In the genomic region with DNA sequence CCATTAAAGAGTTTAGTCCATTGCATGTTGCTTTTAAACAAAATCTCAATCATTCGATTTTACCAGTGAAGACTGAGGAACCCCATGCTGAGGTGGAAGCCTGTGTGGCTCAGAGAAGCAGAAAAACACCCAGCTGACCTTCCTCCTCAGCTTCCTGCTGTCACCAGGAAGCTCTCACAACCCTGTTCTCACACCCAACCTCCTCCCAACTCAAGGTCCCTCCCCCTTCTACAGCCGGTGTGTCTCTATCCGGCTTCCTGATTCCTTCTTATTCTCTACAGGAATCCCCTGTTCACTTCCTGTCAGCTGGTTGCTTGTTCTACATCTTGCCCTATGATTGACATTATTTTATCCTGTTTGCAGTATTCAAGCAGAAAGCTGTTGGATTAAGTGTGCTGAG, we compare ENCODE assay signal across 10 mouse cellular contexts. TPM values are rescaled to one million over a fixed set of nuclear protein-coding genes. Genes with fewer than 3 reads are reported as not detected.
A peak's percentile ranks its signal among the peaks of the same experiment; 100 is the strongest.
DNase-seq lines count a peak whose midpoint lies in the region; ATAC-seq lines count a peak whose summit lies in the region.
"Had no signal": no experiment of that assay in that cellular context is flagged by ENCODE, and none has a peak within 500 bp of the region (broad histone marks: within the 10 kb centered on the region; RNA-seq: fewer than 3 reads in every experiment).

No protein-coding gene starts in this region.

- no peaks in the 10 kb centered on the region for H3K27me3 ChIP-seq in embryonic facial prominence, embryonic 14.5 days (replicated peaks; ENCODE audit: control insufficient read depth, insufficient read depth, low read length)
- H3K27me3 ChIP-seq in embryonic facial prominence, embryonic 10.5 days (replicated peaks; ENCODE audit: low read depth, poor library complexity, severe bottlenecking): no peaks in the 10 kb centered on the region
- H3K27me3 ChIP-seq in liver, embryonic 12.5 days (replicated peaks): no peaks in the 10 kb centered on the region
- H3K27me3 ChIP-seq: hindbrain, embryonic 15.5 days had no signal

- peak; percentile 13 for DNase-seq in embryonic facial prominence, embryonic 14.5 days (ENCODE audit: low spot score)
- no peak for DNase-seq in embryonic facial prominence, embryonic 10.5 days (ENCODE audit: low spot score)
- DNase-seq in liver: peak; percentile 11
- peak; percentile 34 for DNase-seq in T-cell, adult 2 months (ENCODE audit: low spot score)
- peak; percentile 18 for DNase-seq in lung, postnatal 36 days
- no peak for DNase-seq in embryo, embryonic 10.5 days (ENCODE audit: low spot score)
- no peak for DNase-seq in frontal cortex, adult 2 months (ENCODE audit: extremely low spot score in 1 of 2, low spot score in 1 of 2)

- peaks cover 2% of the 10 kb centered on the region; the same call in 1 of the 2 replicates for H3K4me1 ChIP-seq in embryonic facial prominence, embryonic 14.5 days (ENCODE audit: control insufficient read depth, insufficient read depth, low read length)
- H3K4me1 ChIP-seq in embryonic facial prominence, embryonic 10.5 days: peaks cover 16% of the 10 kb centered on the region
- H3K4me1 ChIP-seq in liver, embryonic 12.5 days: no peaks in the 10 kb centered on the region

- no peak overlapping the region for H3K4me2 ChIP-seq in embryonic facial prominence, embryonic 14.5 days (ENCODE audit: low read depth, low read length)
- no peak overlapping the region for H3K4me2 ChIP-seq in liver, embryonic 12.5 days
- H3K4me2 ChIP-seq: hindbrain, embryonic 15.5 days; neural tube, embryonic 15.5 days had no signal

- 37% methylated on average over 3 of the region's 3 CpGs for WGBS in embryonic facial prominence, embryonic 14.5 days
- 63% methylated on average over 3 of the region's 3 CpGs for WGBS in embryonic facial prominence, embryonic 10.5 days
- 14% methylated on average over 3 of the region's 3 CpGs for WGBS in liver, embryonic 12.5 days (ENCODE audit: insufficient replicate concordance)

- no peak overlapping the region for H3K9ac ChIP-seq in embryonic facial prominence, embryonic 14.5 days (ENCODE audit: low read depth, low read length)
- H3K9ac ChIP-seq in liver, embryonic 12.5 days: no peak overlapping the region
- H3K9ac ChIP-seq: hindbrain, embryonic 15.5 days; neural tube, embryonic 15.5 days had no signal

- H3K4me3 ChIP-seq in embryonic facial prominence, embryonic 14.5 days (ENCODE audit: low read depth, low read length): no peak overlapping the region
- no peak overlapping the region for H3K4me3 ChIP-seq in embryonic facial prominence, embryonic 10.5 days
- no peak overlapping the region for H3K4me3 ChIP-seq in liver, embryonic 12.5 days
- H3K4me3 ChIP-seq: hindbrain, embryonic 15.5 days; neural tube, embryonic 15.5 days had no signal

- no peak for ATAC-seq in embryonic facial prominence, embryonic 14.5 days (ENCODE audit: low read depth)
- no peak for ATAC-seq in liver, embryonic 12.5 days

- no peaks in the 10 kb centered on the region for H3K36me3 ChIP-seq in embryonic facial prominence, embryonic 14.5 days (ENCODE audit: control insufficient read depth, insufficient read depth, low read length)
- no peaks in the 10 kb centered on the region for H3K36me3 ChIP-seq in embryonic facial prominence, embryonic 10.5 days (replicated peaks)
- no peaks in the 10 kb centered on the region for H3K36me3 ChIP-seq in liver, embryonic 12.5 days
- H3K36me3 ChIP-seq: hindbrain, embryonic 15.5 days; neural tube, embryonic 15.5 days had no signal

- H3K27ac ChIP-seq in embryonic facial prominence, embryonic 14.5 days (replicated peaks; ENCODE audit: low read depth, low read length): no peak overlapping the region
- H3K27ac ChIP-seq in embryonic facial prominence, embryonic 10.5 days (replicated peaks): no peak overlapping the region
- H3K27ac ChIP-seq in liver, embryonic 12.5 days: no peak overlapping the region
- H3K27ac ChIP-seq: hindbrain, embryonic 15.5 days; neural tube, embryonic 15.5 days had no signal

- H3K9me3 ChIP-seq in embryonic facial prominence, embryonic 14.5 days (ENCODE audit: control insufficient read depth, low read length): no peaks in the 10 kb centered on the region
- no peaks in the 10 kb centered on the region for H3K9me3 ChIP-seq in embryonic facial prominence, embryonic 10.5 days
- H3K9me3 ChIP-seq in liver, embryonic 12.5 days (replicated peaks): no peaks in the 10 kb centered on the region
- H3K9me3 ChIP-seq: hindbrain, embryonic 15.5 days; neural tube, embryonic 15.5 days had no signal

RNA-seq across cellular contexts. Expression of gene Nid2, which starts 38.0 kb away (rescaled TPM):
- 152 and 174 TPM in 2 replicates for polyA plus RNA-seq in embryonic facial prominence, embryonic 14.5 days (2014; fragmentation: Nextera tagmentation; extraction: Ambion mirVana)
- 57.7 and 61.8 TPM in 2 replicates for polyA plus RNA-seq in embryonic facial prominence, embryonic 10.5 days (2016; fragmentation: Nextera tagmentation; extraction: Ambion mirVana)
- 24.1 and 24.2 TPM in 2 replicates for polyA plus RNA-seq in liver, embryonic 12.5 days (2016; fragmentation: Nextera tagmentation; extraction: Ambion mirVana)
- 4.6 and 5.7 TPM in 2 replicates for polyA plus RNA-seq in frontal cortex, adult 2 months (2012; rRNA removed)

Comparison
In these comparisons a context has a peak if more than half of its experiments do, and no peak if none do; other contexts are left out.
1. DNase-seq: peak in embryonic facial prominence, embryonic 14.5 days (single experiment), liver (single experiment), T-cell, adult 2 months (single experiment) and lung, postnatal 36 days (single experiment); none in embryonic facial prominence, embryonic 10.5 days (single experiment), embryo, embryonic 10.5 days (single experiment) and frontal cortex, adult 2 months (0 of 2).